Mouse (Mus musculus): ENCODE measurements around the gene Actn4.

DNA sequence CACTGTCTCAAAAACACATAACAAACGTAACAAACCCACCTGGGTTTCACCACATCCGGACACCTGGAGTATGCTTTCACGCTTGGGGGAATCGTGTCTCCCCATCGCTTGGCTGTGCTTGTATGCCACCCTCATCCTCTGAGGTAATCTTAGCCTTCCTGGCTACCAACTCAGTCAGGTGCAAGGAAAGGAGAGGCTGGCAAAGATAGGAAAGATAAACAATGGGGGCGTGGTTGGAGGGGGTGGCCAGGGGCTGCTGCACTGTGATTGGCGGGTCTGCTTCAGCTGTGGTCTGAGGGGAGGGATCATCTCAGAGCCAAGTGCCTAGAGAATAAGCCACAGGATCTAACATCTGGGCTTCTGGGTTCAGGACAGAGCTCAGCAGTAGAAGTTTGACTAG is 82.5 kb downstream of the Actn4 start:
- TF ChIP-seq CTCF (IDR thresholded peaks at IDR 0.05; ENCODE audit: control insufficient read depth, insufficient read depth, insufficient read length) (no peak), MYOG (IDR thresholded peaks at IDR 0.05; ENCODE audit: control insufficient read depth, extremely low read depth, insufficient read length) (no peak), USF1 (IDR thresholded peaks at IDR 0.05; ENCODE audit: low read depth) (no peak), MAX (IDR thresholded peaks at IDR 0.05) (no peak), FOSL1 (IDR thresholded peaks at IDR 0.05; ENCODE audit: insufficient read depth, low read length, poor library complexity, severe bottlenecking) (no peak), CEBPB (IDR thresholded peaks at IDR 0.05; ENCODE audit: low read depth) (no peak)
